Mouse (Mus musculus) kidney, adult 2 months (tissue): Measurements from ENCODE around the gene Eif4e1b. TPM values are rescaled to one million over a fixed set of nuclear protein-coding genes. Genes with fewer than 3 reads are reported as not detected.

ENCODE experiments used
- DNase-seq: peaks from one replicate; pipeline ENCODE4 v3.0.0; 2021
- H3K27ac ChIP-seq: fragments of 200-500 bp; 2 replicates; pipeline ENCODE4 v1.5.1; 2012; ENCODE audit warnings: low read depth, low read length, control low read depth, inconsistent platforms; ENCODE audit not compliant: insufficient read depth
- H3K27me3 ChIP-seq: fragments of 200-500 bp; replicated peaks from 2 replicates; pipeline ENCODE4 v1.6.1; 2012; ENCODE audit warnings: mild to moderate bottlenecking, moderate library complexity, low read length, inconsistent platforms; ENCODE audit not compliant: control insufficient read depth, insufficient read depth
- H3K36me3 ChIP-seq: fragments of 200-500 bp; 2 replicates; pipeline ENCODE4 v1.6.1; 2012; ENCODE audit warnings: mild to moderate bottlenecking, moderate library complexity, low read length, inconsistent platforms; ENCODE audit not compliant: control insufficient read depth, insufficient read depth
- H3K4me1 ChIP-seq: fragments of 200-500 bp; 2 replicates; pipeline ENCODE4 v1.6.1; 2011; ENCODE audit warnings: low read length; ENCODE audit not compliant: control insufficient read depth, insufficient read depth
- H3K4me3 ChIP-seq: fragments of 200-500 bp; 2 replicates; pipeline ENCODE4 v1.5.1; 2011; ENCODE audit warnings: mild to moderate bottlenecking, low read depth, low read length, control low read depth; ENCODE audit not compliant: insufficient read depth
- CTCF ChIP-seq: fragments of 200-500 bp; conservative IDR thresholded peaks from 2 replicates; pipeline ENCODE4 v1.5.1; 2011; ENCODE audit warnings: low read depth, mild to moderate bottlenecking, control low read depth, low read length, moderate library complexity, mixed read lengths; ENCODE audit not compliant: insufficient read depth, insufficient read length
- POLR2A ChIP-seq: fragments of 200-500 bp; IDR thresholded peaks from one replicate; pipeline ENCODE4 v1.6.1; 2011; ENCODE audit warnings: low read depth, low read length, control low read depth
- WGBS: fragments of 180-500 bp; shearing (Covaris S2); methylation state at CpG from one replicate; pipeline ENCODE4 v1.1.7; 2018; 5-methylcytosine and 5-hydroxymethylcytosine counted together
- polyA plus RNA-seq: library from polyadenylated mRNA; depleted of rRNA; stranded (reverse); fragments of >200 nt; gene quantifications from 2 replicates; pipeline ENCODE4 v1.2.3, GENCODE M21; 2012; rRNA removed

The Eif4e1b gene
- polyA plus RNA-seq = not detected in 2 replicates

GRCm38 (mm10) chr13:54783698-54784097, at the start of gene Eif4e1b:
Gene Eif4e1b (plus strand): TSS chr13:54783998.
- DNase-seq = no peak
- Histone ChIP-seq H3K27ac (no peak within 1 kb of the TSS), H3K36me3 (no peaks in the 10 kb centered on the region), H3K27me3 (no peaks in the 10 kb centered on the region), H3K4me1 (no peaks in the 10 kb centered on the region), H3K4me3 (no peak within 1 kb of the TSS)
- TF ChIP-seq POLR2A (no peak), CTCF (no peak)
- 86% methylated on average over 4 of the region's 4 CpGs for WGBS

DNA sequence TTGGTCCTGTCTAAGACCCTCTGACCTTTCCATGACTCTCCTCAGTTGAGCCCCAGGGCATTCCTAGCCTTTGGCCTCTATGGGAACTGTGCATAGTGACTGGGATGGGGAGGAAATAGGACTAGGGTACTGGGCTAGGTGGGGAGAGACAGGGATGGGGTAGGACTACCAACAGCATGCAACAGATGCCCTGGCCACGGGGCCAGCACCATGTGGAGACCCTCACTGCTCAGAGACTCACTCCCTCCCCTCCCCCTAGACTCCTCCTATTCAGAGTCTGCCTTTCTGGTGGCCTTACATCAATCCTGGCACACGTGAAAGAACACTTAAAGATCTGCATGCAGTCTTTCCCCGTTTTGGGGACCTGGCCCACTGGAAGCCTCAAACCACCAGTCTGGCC, 46.9 kb upstream of the Eif4e1b start:
- Histone ChIP-seq H3K27me3 (no peaks in the 10 kb centered on the region), H3K36me3 (no peaks in the 10 kb centered on the region), H3K27ac (no peak overlapping the region), H3K4me3 (no peak overlapping the region), H3K4me1 (no peaks in the 10 kb centered on the region)
- 36% methylated on average over 3 of the region's 3 CpGs for WGBS
- TF ChIP-seq CTCF (no peak), POLR2A (no peak)
- DNase-seq = no peak

- no peak for DNase-seq
- Histone ChIP-seq H3K36me3 (no peaks in the 10 kb centered on the region), H3K4me3 (no peak overlapping the region), H3K27ac (no peak overlapping the region), H3K27me3 (no peaks in the 10 kb centered on the region), H3K4me1 (no peaks in the 10 kb centered on the region)
- 2% methylated on average over 87 of the region's 87 CpGs for WGBS
- no peak for TF ChIP-seq CTCF
- TF ChIP-seq POLR2A = no peak
Measured at GRCm38 (mm10) chr13:54737488-54738212, 46.1 kb upstream of the Eif4e1b start.

- no peaks in the 10 kb centered on the region for H3K27me3 ChIP-seq
- WGBS = 5% methylated on average over 34 of the region's 34 CpGs
- no peak for DNase-seq
Measured at GRCm38 (mm10) chr13:54738213-54738601, 45.6 kb upstream of the Eif4e1b start.

GRCm38 (mm10) chr13:54746110-54746509, 37.7 kb upstream of the Eif4e1b start:
- H3K4me1 ChIP-seq = no peaks in the 10 kb centered on the region
- no peaks in the 10 kb centered on the region for H3K27me3 ChIP-seq
- 37% methylated on average over 6 of the region's 6 CpGs for WGBS
- no peaks in the 10 kb centered on the region for H3K36me3 ChIP-seq
- no peak overlapping the region for H3K27ac ChIP-seq
- TF ChIP-seq CTCF (no peak), POLR2A (no peak)
- H3K4me3 ChIP-seq = no peak overlapping the region
- no peak for DNase-seq

More at GRCm38 (mm10) chr13:54738213-54738601, 45.6 kb upstream of the Eif4e1b start:
- Histone ChIP-seq H3K4me3 (no peak overlapping the region), H3K4me1 (no peaks in the 10 kb centered on the region), H3K27ac (no peak overlapping the region), H3K36me3 (no peaks in the 10 kb centered on the region)
- TF ChIP-seq POLR2A (no peak), CTCF (no peak)

- Histone ChIP-seq H3K27me3 (no peaks in the 10 kb centered on the region), H3K27ac (no peak overlapping the region), H3K4me1 (no peaks in the 10 kb centered on the region), H3K4me3 (no peak overlapping the region), H3K36me3 (no peaks in the 10 kb centered on the region)
- TF ChIP-seq POLR2A = no peak
- no peak for TF ChIP-seq CTCF
- 43% methylated on average over 10 of the region's 10 CpGs for WGBS
- no peak for DNase-seq
Measured at GRCm38 (mm10) chr13:54746896-54747295, 36.9 kb upstream of the Eif4e1b start.

DNA sequence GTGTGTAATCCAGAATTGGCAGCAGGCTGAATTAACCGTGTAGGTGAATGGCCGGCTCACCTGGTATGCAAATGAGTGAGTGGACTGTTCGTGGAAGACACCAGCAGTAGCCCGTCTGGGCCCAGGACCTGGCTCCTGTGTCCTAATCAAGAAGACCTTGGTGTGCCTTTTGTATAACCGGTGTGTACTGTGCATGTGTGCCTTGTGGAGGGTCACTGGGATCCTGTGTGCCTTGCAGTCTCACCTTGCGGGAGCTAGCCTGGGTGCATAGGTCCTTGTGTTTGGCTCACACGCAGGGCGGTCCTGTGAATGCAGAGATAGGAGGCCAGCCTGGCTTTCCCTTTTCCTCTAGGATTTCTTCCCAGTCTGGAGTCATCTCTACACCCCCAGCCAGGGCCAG, 35.6 kb upstream of the Eif4e1b start:
- Histone ChIP-seq H3K36me3 (no peaks in the 10 kb centered on the region), H3K27ac (no peak overlapping the region), H3K27me3 (no peaks in the 10 kb centered on the region), H3K4me3 (no peak overlapping the region), H3K4me1 (no peaks in the 10 kb centered on the region)
- DNase-seq = no peak
- TF ChIP-seq CTCF (no peak), POLR2A (no peak)
- WGBS = 79% methylated on average over 8 of the region's 8 CpGs

DNA sequence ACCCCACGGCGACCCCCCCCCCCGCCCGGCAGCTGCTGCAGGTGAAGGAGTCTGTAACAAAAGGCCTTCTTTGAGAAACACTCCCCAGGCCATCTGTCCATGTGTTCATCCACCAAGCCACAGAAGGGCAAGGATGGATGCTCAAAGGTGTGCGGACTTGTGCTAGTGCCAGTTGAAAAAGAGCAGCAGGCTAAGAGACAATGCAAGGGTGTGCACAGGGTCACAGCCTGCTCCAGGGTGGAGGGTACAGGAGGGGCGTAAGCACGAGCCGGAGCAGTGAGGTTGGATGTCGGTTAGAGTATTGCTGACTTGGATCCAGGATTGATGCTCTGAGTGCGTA, 35.1 kb upstream of the Eif4e1b start:
- H3K27me3 ChIP-seq = no peaks in the 10 kb centered on the region
- no peak overlapping the region for H3K4me3 ChIP-seq
- no peaks in the 10 kb centered on the region for H3K4me1 ChIP-seq
- H3K27ac ChIP-seq = no peak overlapping the region
- 47% methylated on average over 10 of the region's 10 CpGs for WGBS
- TF ChIP-seq CTCF (no peak), POLR2A (no peak)
- DNase-seq = no peak
- H3K36me3 ChIP-seq = no peaks in the 10 kb centered on the region
